Mouse (Mus musculus): ENCODE results near the gene Mfsd6l. TPM values are rescaled to one million over a fixed set of nuclear protein-coding genes. Genes with fewer than 3 reads are reported as not detected.

The Mfsd6l gene
- polyA plus RNA-seq, 1 experiment from 2014 or later, result not detected

DNA sequence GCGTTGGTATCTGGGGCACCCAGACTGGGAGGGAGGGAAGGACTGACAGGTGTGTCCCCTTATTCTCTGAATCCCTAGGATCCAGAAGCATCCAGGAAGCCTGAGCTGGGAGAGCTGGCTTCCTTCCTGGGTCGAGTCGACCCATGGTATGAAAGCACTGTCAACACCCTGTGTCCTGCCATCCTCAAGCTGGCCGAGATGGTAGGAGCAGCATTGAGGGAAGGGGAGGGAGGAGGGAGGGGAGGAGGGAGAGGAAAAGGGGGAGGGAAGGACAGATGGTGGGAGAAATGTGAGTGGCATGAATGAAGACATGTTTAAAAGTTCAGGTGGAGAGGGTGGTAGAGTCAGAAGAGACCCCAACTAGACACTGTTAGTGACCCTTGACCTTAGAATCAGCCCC is 20.0 kb upstream of the Mfsd6l start:
- H3K4me3 ChIP-seq (ENCODE audit: inconsistent target), result no peak overlapping the region
- H3K36me3 ChIP-seq (ENCODE audit: inconsistent target), result peaks cover 82% of the 10 kb centered on the region; the same call in 1 of the 2 replicates
- 79% methylated on average over 4 of the region's 4 CpGs for WGBS (ENCODE audit: missing documents)
- H3K79me2 ChIP-seq (ENCODE audit: inconsistent target), result no peaks in the 10 kb centered on the region
- H3K27ac ChIP-seq, result no peak overlapping the region

DNA sequence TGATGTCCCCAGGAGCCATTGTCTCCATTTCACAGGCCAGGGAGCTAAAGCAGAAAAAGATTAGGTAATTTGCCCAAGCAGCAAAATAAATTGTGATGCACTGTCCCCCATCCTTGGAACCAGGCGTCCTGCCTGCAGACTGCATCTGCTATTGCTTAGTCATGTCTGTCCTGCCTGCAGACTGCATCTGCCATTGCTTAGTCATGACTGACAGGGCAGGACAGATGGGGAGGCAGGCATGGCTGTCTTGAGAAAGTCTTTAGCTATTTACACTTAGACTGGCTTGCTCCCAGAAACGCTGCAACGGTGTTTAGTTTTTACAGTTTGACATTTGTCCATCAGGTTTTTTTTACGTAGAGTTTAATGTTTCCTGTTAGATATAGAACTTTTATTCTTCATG is 19.5 kb upstream of the Mfsd6l start:
- peaks cover 79% of the 10 kb centered on the region; the same call in 1 of the 2 replicates for H3K36me3 ChIP-seq (ENCODE audit: inconsistent target)
- no peak overlapping the region for H3K4me3 ChIP-seq (ENCODE audit: inconsistent target)
- no peaks in the 10 kb centered on the region for H3K79me2 ChIP-seq (ENCODE audit: inconsistent target)
- H3K27ac ChIP-seq, result no peak overlapping the region
- WGBS (ENCODE audit: missing documents), result 54% methylated on average over 4 of the region's 4 CpGs

DNA sequence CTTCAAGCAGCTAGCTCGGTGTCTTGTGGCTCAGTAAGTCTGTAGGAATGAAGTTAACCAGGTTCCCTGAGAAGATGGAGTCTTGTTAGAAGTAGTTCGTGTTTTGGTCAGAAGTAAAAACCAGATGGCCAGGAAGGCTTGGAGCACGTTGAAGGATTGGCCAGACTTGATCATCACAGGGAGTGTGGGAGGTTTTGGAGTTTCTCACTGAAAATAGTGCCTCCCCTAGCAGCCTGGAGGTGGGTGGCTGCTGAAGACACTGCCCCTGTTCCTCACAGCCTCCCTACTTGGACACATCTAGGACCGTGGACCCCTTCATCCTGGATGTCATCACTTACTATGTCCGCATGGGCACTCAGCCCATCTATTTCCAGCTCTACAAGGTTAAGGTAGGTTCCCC is 16.4 kb upstream of the Mfsd6l start:
- 86% methylated on average over 5 of the region's 5 CpGs for WGBS (ENCODE audit: missing documents)
- H3K36me3 ChIP-seq (ENCODE audit: inconsistent target), result peaks cover 66% of the 10 kb centered on the region

DNA sequence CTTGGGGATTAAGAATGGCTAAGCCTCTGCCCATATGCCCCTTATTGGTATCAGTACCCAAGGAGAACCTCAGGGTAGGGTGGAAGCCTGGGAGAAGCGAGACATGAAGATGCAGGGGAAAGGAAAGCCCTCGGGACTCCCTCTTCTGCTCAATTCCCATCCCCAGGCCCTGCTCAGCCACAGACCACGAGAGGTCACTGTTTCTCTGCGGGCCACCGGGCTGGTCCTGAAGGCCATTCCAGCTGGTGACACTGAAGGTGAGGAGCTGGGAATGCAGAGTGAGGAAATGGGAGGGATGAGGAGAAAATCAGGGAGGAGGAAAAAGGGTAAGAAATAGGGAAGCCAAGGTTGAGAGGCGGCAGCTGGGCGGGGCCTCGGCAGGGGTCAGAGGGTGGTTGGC is 11.4 kb upstream of the Mfsd6l start:
- Histone ChIP-seq H3K36me3 (ENCODE audit: inconsistent target) (peaks cover 56% of the 10 kb centered on the region), H3K27ac (no peak overlapping the region), H3K4me3 (ENCODE audit: inconsistent target) (no peak overlapping the region), H3K79me2 (ENCODE audit: inconsistent target) (no peaks in the 10 kb centered on the region)
- WGBS (ENCODE audit: missing documents), result 81% methylated on average over 6 of the region's 8 CpGs

More for the DNA sequence above, 16.4 kb upstream of the Mfsd6l start:
- Histone ChIP-seq H3K79me2 (ENCODE audit: inconsistent target) (no peaks in the 10 kb centered on the region), H3K27ac (no peak overlapping the region), H3K4me3 (ENCODE audit: inconsistent target) (no peak overlapping the region)

DNA sequence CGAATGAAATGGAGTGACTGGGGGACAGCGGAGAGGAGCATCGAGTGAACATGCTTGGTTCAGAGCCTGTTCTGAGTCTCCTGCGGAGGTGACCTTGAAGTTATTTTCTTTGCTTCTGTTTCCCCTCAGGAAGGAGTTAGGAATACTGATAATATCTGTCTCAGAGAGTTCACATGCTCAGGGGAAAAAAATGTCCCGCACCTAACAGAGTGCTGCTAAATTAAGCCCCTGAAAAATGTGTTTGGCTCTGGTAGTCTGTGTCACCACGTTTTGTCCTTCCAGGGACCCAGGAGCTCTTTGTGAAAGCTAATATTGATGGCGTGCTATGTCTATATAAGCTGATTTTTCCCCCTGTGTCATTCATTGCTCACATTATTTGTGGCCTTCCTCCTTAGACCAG is 10.8 kb upstream of the Mfsd6l start:
- WGBS (ENCODE audit: missing documents), result 67% methylated on average over 7 of the region's 7 CpGs

DNA sequence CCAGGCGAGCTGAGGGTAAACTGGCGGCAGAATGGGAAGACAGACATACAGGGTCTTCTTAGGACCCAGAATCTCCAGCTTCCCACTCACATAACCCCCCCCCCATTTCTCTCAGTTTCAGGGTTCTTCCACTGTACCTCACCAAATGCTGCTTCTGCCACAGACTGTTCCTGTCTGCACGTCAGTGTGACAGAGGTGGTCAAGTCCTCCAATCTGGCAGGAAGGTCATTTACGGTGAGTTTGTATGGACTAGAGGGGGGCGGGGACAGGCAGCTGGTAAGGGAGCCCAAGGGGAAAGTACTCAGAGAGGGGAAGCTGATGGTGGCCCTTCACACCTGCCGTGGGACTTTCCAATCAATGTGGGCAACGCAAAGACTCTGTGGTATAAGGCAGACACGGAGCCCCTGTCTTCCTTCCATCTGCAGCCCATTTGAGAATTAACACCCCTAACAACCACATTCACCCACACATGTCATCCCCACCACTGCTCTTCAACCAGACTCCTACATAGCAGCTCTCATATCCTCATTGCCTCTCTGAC is 10.2 kb upstream of the Mfsd6l start:
- peaks cover 55% of the 10 kb centered on the region for H3K36me3 ChIP-seq (ENCODE audit: inconsistent target)
- no peaks in the 10 kb centered on the region for H3K79me2 ChIP-seq (ENCODE audit: inconsistent target)
- WGBS (ENCODE audit: missing documents), result 69% methylated on average over 8 of the region's 8 CpGs
- H3K27ac ChIP-seq, result no peak overlapping the region
- no peak overlapping the region for H3K4me3 ChIP-seq (ENCODE audit: inconsistent target)

More for the DNA sequence above, 10.8 kb upstream of the Mfsd6l start:
- Histone ChIP-seq H3K4me3 (ENCODE audit: inconsistent target) (no peak overlapping the region), H3K79me2 (ENCODE audit: inconsistent target) (no peaks in the 10 kb centered on the region), H3K27ac (no peak overlapping the region), H3K36me3 (ENCODE audit: inconsistent target) (peaks cover 55% of the 10 kb centered on the region)

DNA sequence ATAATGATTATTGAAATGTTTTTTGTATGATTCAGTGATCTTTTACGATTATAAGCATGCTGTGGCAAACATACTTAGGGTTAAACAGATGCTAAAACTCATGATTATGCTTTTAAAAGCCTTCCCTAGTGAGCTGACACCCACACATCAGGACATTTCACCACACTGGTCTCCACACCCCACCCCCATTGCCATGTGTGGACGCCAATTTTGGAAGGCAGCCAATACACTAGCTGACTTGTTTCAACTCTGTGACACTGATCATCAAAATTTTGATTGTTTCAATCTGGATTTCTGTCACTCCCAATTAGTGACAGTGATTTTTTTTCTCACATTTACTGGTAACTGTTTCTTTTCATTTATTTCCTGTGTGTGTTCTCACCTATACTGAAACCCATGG is 8.5 kb upstream of the Mfsd6l start:
- no peak overlapping the region for H3K4me3 ChIP-seq (ENCODE audit: inconsistent target)
- no peaks in the 10 kb centered on the region for H3K79me2 ChIP-seq (ENCODE audit: inconsistent target)
- WGBS (ENCODE audit: missing documents), result 64% methylated on average over 2 of the region's 2 CpGs
- H3K27ac ChIP-seq, result no peak overlapping the region
- H3K36me3 ChIP-seq (ENCODE audit: inconsistent target), result peaks cover 68% of the 10 kb centered on the region

DNA sequence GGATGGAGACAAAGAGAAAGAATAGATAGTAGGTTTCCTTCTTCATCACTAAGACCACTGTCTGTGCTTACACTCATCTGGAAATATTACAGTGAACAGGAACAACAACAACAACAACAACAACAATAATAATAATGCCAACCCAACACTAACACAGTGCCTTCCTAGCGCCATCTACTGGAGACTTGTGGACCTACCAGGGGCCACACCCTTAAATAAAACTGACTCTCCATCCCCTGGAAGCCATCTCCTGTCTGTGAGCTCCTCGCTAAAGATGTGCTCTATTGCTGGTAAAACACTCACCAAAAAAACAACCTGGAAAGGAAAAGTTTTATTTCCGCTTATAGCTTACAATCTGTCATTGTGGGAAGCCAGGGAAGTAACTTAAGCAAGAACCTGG is 6.4 kb upstream of the Mfsd6l start:
- 58% methylated on average over 3 of the region's 3 CpGs for WGBS (ENCODE audit: missing documents)

DNA sequence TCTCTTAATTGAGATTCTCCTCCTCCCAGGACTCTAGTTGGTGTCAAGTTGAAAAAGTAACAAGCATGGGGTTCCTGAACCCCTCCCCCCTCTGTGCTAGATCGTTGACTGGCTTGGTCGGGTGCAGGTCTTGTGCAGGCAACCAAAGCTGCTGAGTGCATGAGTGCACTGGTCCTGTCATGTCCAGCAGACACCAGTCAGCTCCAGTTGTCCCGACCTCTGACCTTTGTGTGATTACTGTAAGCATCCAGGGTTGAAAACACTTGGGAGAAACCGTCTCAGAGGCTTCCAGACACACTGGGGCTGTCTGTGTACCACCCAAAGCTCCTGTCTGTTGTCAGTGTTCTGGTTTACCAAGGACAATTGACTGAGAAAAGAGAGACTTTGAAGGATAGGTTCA is 5.6 kb upstream of the Mfsd6l start:
- WGBS (ENCODE audit: missing documents), result 91% methylated on average over 4 of the region's 4 CpGs
- H3K36me3 ChIP-seq (ENCODE audit: inconsistent target), result peaks cover 44% of the 10 kb centered on the region
- H3K27ac ChIP-seq, result no peak overlapping the region
- H3K79me2 ChIP-seq (ENCODE audit: inconsistent target), result no peaks in the 10 kb centered on the region
- H3K4me3 ChIP-seq (ENCODE audit: inconsistent target), result no peak overlapping the region

More for the DNA sequence above, 6.4 kb upstream of the Mfsd6l start:
- Histone ChIP-seq H3K4me3 (ENCODE audit: inconsistent target) (no peak overlapping the region), H3K79me2 (ENCODE audit: inconsistent target) (no peaks in the 10 kb centered on the region), H3K36me3 (ENCODE audit: inconsistent target) (peaks cover 52% of the 10 kb centered on the region), H3K27ac (no peak overlapping the region)

DNA sequence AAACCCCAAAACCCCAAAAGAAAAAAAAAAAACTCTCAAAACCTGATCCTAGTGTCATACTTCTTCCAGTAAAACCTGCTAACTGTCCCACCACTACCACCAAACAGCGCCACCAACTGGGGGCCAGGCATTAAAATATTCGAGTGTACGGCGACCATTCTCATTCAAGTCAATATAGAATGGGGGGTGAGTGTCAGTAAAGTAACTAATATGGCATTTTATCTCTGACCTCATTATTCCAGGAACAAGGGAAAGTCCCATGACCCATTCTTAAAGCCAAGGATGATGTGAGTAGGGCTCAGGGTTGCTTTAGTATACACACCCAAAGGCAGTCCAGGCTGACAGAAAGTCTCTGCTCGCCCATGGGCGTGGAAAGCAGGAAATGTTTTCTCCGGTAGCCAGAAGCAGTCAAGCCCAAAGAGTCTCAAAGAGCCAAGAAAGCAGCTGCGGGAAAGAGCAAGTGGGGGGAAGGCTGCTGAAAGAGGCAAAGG is 2.0 kb upstream of the Mfsd6l start:
- Histone ChIP-seq H3K36me3 (ENCODE audit: inconsistent target) (peaks cover 38% of the 10 kb centered on the region), H3K79me2 (ENCODE audit: inconsistent target) (no peaks in the 10 kb centered on the region), H3K27ac (no peak overlapping the region), H3K4me3 (ENCODE audit: inconsistent target) (no peak overlapping the region)
- 60% methylated on average over 8 of the region's 8 CpGs for WGBS (ENCODE audit: missing documents)

DNA sequence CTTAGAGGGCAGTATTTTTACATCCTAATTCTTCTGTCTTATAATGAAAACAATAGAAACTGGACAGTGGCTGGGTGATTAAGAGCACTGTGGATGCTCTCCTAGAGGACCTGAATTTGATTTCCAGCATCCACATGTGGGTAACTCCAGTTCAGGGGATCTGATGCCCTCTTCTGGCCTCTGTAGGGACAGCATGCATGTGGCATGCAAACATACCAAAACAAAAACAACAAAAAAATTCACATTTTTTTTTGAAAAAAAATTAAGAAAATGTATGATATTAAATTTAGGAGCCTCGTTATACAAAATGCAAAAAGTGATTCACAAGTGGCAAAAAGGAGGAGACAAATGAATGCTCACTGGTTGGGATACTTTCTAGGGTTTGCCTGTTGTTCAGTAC is 3.6 kb downstream of the Mfsd6l start:
- Histone ChIP-seq H3K79me2 (ENCODE audit: inconsistent target) (no peaks in the 10 kb centered on the region), H3K4me3 (ENCODE audit: inconsistent target) (no peak overlapping the region), H3K36me3 (ENCODE audit: inconsistent target) (0 out of 2 replicates have a peak, but pooled peaks cover 8% of the 10 kb centered on the region), H3K27ac (no peak overlapping the region)
- WGBS (ENCODE audit: missing documents), result 82% methylated on average over 1 of the region's 1 CpGs

DNA sequence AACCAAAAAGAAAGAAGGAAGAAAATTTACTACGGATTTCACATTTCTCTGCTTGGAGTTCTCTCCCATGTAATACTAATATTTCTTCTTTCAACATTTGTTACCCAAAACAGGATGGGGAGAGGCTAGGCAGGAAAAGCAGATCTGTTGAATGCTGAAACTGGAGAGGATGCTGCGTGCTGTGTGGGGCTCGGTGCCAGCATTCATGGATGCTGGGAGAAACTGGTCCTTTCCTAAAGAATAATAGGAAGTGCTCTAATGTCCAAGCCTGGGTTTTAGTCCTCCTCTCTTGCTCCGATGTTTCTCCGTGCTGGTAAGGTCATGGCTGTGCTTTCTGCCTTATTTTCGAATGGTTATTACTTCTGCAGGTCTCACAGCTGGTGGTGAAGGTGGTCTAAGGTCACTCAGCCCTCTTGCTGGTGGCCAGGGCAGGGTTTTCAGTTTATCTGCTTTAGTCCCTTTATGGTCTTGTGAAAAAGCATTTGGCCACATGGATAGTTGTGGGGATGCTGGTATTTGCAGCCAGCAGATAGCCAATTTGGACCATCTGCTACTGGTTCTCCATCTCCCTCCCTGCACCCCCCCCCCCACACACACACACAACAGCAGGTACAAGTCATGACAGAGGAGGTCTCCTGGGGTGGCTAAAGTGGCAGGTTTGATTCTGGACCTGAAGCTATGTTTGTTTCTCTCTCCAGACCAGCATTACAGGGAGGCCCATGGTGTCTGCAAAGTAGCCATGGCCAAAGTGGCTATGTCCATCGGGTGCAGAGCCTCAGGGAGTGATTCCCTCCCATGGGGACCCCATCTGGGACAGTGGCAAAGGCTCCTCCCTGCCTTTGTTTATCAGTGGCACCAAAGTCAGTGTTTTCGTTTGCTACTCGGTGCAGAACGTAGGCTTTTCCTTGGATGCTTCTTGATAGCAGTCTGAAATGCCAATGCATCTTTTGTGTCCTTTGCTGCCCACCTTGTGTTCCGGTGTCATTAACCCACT is 6.3 kb downstream of the Mfsd6l start:
- Histone ChIP-seq H3K4me3 (ENCODE audit: inconsistent target) (no peak overlapping the region), H3K36me3 (ENCODE audit: inconsistent target) (no peaks in the 10 kb centered on the region), H3K79me2 (ENCODE audit: inconsistent target) (no peaks in the 10 kb centered on the region), H3K27ac (no peak overlapping the region)
- 84% methylated on average over 11 of the region's 11 CpGs for WGBS (ENCODE audit: missing documents)

DNA sequence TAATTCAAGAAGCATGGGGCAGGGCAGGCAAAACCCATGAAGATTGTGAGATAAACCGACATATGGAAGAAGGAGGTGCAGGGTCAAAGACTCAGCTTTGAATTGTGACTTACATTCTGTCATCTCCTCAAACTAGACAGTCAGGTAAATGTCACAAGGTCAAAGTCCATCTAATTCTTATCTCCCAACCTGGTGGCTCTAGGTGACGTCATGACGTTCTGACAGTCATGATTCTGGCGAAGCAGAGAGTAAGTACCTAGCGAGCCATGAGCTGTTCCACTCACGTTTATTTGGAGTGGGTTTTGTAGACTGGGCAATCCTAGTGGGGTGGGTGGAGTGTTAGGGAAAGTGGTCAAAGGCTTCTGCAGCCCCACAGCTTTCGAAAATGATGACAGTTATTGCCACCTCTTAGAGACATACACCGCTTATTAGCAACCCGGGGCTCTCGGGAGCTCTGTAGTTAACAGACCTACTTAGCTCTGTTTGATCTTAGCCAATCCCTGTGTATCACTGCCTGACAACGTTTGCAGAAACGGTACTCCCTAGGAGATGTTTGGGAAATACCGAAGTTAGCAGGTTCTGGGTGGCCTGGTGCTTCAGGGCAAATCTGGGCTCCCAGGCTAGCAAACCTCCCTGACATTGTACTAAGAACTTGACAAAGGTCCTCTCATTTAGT is 8.5 kb downstream of the Mfsd6l start:
- H3K79me2 ChIP-seq (ENCODE audit: inconsistent target), result no peaks in the 10 kb centered on the region
- WGBS (ENCODE audit: missing documents), result 83% methylated on average over 13 of the region's 13 CpGs
- H3K27ac ChIP-seq, result no peak overlapping the region
- no peak overlapping the region for H3K4me3 ChIP-seq (ENCODE audit: inconsistent target)
- no peaks in the 10 kb centered on the region for H3K36me3 ChIP-seq (ENCODE audit: inconsistent target)

DNA sequence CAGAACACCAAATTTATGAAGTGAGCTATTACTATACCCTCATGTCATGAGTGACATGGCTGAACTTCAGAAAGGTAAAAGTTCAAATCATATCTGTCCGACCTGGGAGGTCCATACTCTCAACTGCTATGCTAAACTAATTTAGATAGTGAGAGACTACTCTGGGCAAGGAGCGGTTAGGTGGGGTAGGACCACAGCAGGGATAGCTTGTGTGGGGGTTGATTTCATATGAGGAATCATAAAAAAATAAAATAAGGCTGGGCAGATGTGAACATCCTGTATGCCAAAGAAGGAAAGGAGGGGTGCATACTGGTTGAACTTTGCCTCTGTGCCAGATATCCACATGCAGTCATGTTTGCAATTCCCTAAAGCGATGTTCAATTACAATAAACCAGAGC is 9.0 kb downstream of the Mfsd6l start:
- H3K4me3 ChIP-seq (ENCODE audit: inconsistent target), result no peak overlapping the region
- H3K79me2 ChIP-seq (ENCODE audit: inconsistent target), result no peaks in the 10 kb centered on the region
- no peak overlapping the region for H3K27ac ChIP-seq
- WGBS (ENCODE audit: missing documents), result 100% methylated on average over 3 of the region's 3 CpGs
- no peaks in the 10 kb centered on the region for H3K36me3 ChIP-seq (ENCODE audit: inconsistent target)

All from macrophage (primary cell).